Mouse (Mus musculus): ENCODE data around the gene Eif5a.

DNA sequence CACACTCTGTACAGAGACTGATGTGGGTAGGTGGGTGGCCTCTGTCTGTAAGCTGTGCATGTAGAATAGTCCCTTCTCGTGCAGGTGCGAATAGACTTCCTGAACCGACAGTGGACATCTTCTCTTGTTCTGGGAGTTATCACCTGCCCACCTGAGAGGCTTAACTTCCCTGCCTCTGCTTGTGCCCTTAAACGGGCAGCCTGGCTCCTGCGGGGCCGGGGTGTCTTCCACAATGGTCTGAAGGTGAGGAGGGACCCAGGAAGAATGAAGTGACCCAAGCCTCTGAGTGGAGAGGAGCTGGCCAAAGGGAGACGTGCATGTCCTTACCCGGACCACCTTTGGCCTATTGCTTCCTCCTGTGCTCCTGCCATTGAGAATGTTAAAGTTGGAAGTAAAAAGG is 11.6 kb downstream of the Eif5a start:
- TF ChIP-seq POLR2A (IDR thresholded peaks at IDR 0.05; ENCODE audit: borderline replicate concordance, low read depth, low read length) (no peak), CTCF (IDR thresholded peaks at IDR 0.05; ENCODE audit: low read depth, low read length) (no peak)

Measured in bone marrow macrophage, adult 2 months (primary cell).